Mouse (Mus musculus) cortical plate, adult 2 months (tissue): ENCODE measurements around the gene H2-Oa.

Source experiments
- CTCF ChIP-seq: fragments of 200-500 bp; IDR thresholded peaks from 2 replicates; pipeline ENCODE4 v1.5.1; 2011; ENCODE audit warnings: mild to moderate bottlenecking, control low read depth, low read length; ENCODE audit not compliant: insufficient read depth; ENCODE audit errors: extremely low read depth
- POLR2A ChIP-seq: fragments of 200-500 bp; IDR thresholded peaks from 2 replicates; pipeline ENCODE4 v1.6.1; 2011; ENCODE audit warnings: mild to moderate bottlenecking, low read length, control low read depth; ENCODE audit not compliant: insufficient read depth; ENCODE audit errors: extremely low read depth

DNA sequence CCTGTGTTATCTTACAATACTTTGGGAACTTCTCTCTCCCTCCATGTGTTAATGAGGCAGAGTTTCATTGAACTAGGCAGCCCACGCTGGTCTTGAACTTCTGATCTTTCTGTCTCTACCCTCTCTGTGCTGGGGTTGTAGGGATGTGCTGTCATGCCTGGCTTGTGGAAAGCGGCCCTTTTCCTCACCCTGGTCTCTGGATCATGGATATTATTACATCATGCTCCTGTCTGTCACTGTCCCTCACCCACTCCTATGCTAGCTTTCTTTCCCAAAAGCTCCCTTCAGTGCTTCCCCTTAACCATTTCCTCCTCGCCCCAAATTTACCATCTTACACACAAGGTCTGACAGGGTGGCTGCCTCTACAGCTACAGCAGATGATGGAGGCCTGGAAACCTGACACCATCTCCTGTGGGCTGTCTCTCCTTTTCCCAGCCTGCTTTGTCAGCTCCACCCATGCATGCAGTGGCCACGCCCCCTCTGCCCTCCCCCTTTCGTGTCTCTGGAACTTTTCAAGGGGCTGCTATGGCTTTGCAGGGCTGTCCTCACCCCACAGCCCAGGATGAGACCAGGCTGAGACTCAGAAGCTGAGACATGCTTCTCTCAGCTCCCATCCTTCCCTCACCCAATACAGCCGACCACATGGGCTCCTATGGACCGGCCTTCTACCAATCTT, 1.2 kb downstream of the H2-Oa start:
- TF ChIP-seq POLR2A (no peak), CTCF (no peak)
